Mouse (Mus musculus) lung, embryonic 15.5 days (tissue): ENCODE results near the gene Lrrc32. TPM values are rescaled to one million over a fixed set of nuclear protein-coding genes. Genes with fewer than 3 reads are reported as not detected.

Experiments used
- ATAC-seq: fragments of 200-750 bp; cut with Nextera tagmentation; 2 replicates; pipeline ENCODE4 v1.8.0; 2017; ENCODE audit warnings: moderate number of reproducible peaks, borderline replicate concordance; ENCODE audit not compliant: low FRiP score, low TSS enrichment; ENCODE audit errors: extremely low read depth
- H3K27ac ChIP-seq: fragments of 300-500 bp; sonication (generic); 2 replicates; pipeline ENCODE4 v1.5.1; 2015; ENCODE audit warnings: moderate library complexity, mild to moderate bottlenecking, inconsistent platforms
- H3K27me3 ChIP-seq: fragments of 300-500 bp; sonication (generic); 2 replicates; pipeline ENCODE4 v1.6.1; 2015; ENCODE audit warnings: inconsistent platforms
- H3K36me3 ChIP-seq: fragments of 300-500 bp; sonication (generic); 2 replicates; pipeline ENCODE4 v1.6.1; 2015; ENCODE audit warnings: inconsistent platforms
- H3K4me1 ChIP-seq: fragments of 300-500 bp; sonication (generic); 2 replicates; pipeline ENCODE4 v1.6.1; 2015; ENCODE audit warnings: inconsistent platforms
- H3K4me2 ChIP-seq: fragments of 300-500 bp; sonication (generic); 2 replicates; pipeline ENCODE4 v1.6.1; 2015; ENCODE audit warnings: inconsistent platforms, mild to moderate bottlenecking, moderate library complexity
- H3K4me3 ChIP-seq: fragments of 300-500 bp; sonication (generic); 2 replicates; pipeline ENCODE4 v1.5.1; 2015; ENCODE audit warnings: mild to moderate bottlenecking, inconsistent platforms
- H3K9ac ChIP-seq: fragments of 300-500 bp; sonication (generic); 2 replicates; pipeline ENCODE4 v1.6.1; 2015; ENCODE audit warnings: inconsistent platforms
- H3K9me3 ChIP-seq: fragments of 300-500 bp; sonication (generic); 2 replicates; pipeline ENCODE4 v1.6.1; 2016; ENCODE audit warnings: inconsistent platforms
- WGBS: fragments of 180-500 bp; shearing (Covaris S2); methylation state at CpG from one replicate; pipeline ENCODE4 v1.1.7; 2015; 5-methylcytosine and 5-hydroxymethylcytosine counted together
- polyA plus RNA-seq: library from polyadenylated mRNA; unstranded; fragments of >200 nt; fragmentation: Nextera tagmentation; extraction: Ambion mirVana; gene quantifications from 2 replicates; pipeline ENCODE4 v1.2.1, GENCODE M21; 2015

The Lrrc32 gene
- polyA plus RNA-seq, 1 experiment from 2014 or later = 5.5 TPM

DNA sequence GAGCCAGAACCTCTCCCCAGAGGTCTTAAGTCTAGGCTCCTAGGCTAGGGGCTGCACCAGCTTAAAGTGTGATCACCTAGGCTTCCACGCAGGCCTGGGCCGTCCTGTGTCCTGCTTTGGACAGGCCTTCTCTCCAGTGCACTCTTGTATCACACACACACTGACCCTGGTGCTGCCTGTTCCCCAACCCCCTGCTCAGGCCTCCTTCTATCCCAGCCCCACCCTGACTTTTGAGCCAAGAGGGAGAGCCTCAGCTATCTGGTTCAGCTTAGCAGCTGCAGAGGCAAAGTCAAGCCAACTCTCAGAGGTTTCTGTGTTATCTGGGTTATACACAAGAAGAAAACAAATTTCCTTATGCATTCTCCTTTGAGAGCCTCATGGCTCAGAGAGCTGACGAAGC lies 11.4 kb downstream of the Lrrc32 start:
- ATAC-seq = no peak
- no peak overlapping the region for H3K9ac ChIP-seq
- peaks cover 31% of the 10 kb centered on the region for H3K4me1 ChIP-seq
- no peak overlapping the region for H3K4me2 ChIP-seq
- H3K27ac ChIP-seq = no peak overlapping the region
- H3K36me3 ChIP-seq = no peaks in the 10 kb centered on the region
- H3K27me3 ChIP-seq = no peaks in the 10 kb centered on the region
- H3K9me3 ChIP-seq = no peaks in the 10 kb centered on the region
- H3K4me3 ChIP-seq = no peak overlapping the region
- 79% methylated on average over 3 of the region's 3 CpGs for whole genome bisulfite sequencing

DNA sequence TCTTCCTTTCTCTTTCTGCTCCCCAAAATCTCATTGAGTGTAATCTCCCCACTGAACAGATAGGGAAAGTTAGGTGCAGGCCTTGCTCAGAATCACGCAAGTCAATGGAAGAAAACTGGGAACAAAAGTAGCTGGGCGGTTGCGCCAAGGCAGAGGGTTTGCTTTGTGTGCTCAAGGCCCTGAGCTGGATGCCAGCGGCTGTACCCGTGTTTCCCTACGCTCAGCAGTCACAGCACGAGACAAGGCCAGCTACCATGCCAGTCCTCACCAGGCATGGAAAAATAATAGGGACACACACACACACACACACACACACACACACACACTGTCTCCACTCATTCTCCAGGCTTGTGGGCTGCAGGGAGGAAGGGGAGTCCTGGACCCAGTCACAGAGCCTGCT lies 12.0 kb downstream of the Lrrc32 start:
- ATAC-seq = no peak
- H3K4me1 ChIP-seq = peaks cover 35% of the 10 kb centered on the region

DNA sequence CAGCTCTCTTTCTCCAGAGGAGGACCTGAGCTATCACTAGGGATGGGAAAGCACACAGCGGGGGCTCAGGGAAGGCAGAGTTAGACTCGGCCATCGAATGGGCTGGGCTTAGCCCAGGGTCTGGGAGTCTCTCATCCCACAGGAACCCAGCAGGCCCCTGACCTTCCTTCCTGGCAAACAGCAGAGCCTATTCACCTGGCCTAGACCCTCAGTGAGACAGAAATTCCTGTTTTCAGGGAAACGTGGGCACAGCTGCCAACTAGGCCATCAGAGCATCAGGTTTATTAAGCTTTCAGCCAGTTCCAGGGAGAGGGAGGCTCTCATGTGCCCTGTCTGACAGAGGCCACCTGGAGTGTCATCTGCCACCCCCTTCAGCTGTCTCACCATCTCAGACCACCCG lies 13.8 kb downstream of the Lrrc32 start:
- 36% methylated on average over 5 of the region's 5 CpGs for WGBS
- H3K9me3 ChIP-seq = no peaks in the 10 kb centered on the region
- no peak overlapping the region for H3K4me3 ChIP-seq
- H3K27ac ChIP-seq = no peak overlapping the region
- H3K4me2 ChIP-seq = no peak overlapping the region
- no peak for ATAC-seq
- H3K9ac ChIP-seq = no peak overlapping the region
- H3K4me1 ChIP-seq = peaks cover 35% of the 10 kb centered on the region
- no peaks in the 10 kb centered on the region for H3K27me3 ChIP-seq
- no peaks in the 10 kb centered on the region for H3K36me3 ChIP-seq

More for the DNA sequence above, 12.0 kb downstream of the Lrrc32 start:
- Histone ChIP-seq H3K9ac (no peak overlapping the region), H3K27me3 (no peaks in the 10 kb centered on the region), H3K9me3 (no peaks in the 10 kb centered on the region), H3K27ac (no peak overlapping the region), H3K4me2 (no peak overlapping the region), H3K36me3 (no peaks in the 10 kb centered on the region), H3K4me3 (no peak overlapping the region)
- WGBS = 88% methylated on average over 7 of the region's 7 CpGs

DNA sequence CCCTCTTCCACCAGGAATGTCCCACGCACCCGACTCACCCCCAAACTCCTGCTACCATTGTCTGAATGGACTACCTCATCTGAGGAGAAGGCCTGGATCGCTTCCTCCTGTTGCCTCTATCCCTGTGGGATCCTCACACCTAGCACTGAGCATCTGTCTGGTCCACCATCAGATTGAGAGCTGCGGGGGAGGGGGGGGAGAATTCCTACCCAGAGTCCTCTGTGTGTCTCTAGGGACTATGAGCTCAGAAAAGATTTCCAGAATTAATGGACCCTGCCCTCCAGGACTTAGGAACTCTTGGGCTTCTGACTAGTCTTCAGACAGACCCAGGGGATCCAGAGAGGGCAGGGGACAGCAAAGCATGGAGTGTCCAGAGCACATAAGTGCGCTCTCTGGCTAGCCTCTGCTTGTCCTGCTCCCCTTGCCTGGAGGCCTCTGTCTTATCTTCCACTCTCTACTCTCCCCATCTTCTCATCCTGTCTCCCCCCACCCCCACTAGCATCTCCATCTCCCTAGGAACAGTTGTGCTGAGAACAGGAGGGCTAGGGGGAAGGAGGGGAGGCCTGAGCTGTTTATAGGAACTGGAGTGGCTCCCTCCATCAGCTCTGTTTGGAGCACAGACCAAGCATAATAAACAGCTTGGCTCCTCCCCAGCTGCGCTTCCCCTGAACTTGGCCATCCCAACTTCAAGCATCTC lies 15.0 kb downstream of the Lrrc32 start:
- Histone ChIP-seq H3K4me3 (no peak overlapping the region), H3K27me3 (no peaks in the 10 kb centered on the region), H3K36me3 (no peaks in the 10 kb centered on the region), H3K9ac (no peak overlapping the region), H3K9me3 (no peaks in the 10 kb centered on the region), H3K27ac (peak overlapping the region; percentile 80), H3K4me2 (no peak overlapping the region), H3K4me1 (peaks cover 35% of the 10 kb centered on the region)
- peak; percentile 82 for ATAC-seq
- 41% methylated on average over 6 of the region's 6 CpGs for WGBS

DNA sequence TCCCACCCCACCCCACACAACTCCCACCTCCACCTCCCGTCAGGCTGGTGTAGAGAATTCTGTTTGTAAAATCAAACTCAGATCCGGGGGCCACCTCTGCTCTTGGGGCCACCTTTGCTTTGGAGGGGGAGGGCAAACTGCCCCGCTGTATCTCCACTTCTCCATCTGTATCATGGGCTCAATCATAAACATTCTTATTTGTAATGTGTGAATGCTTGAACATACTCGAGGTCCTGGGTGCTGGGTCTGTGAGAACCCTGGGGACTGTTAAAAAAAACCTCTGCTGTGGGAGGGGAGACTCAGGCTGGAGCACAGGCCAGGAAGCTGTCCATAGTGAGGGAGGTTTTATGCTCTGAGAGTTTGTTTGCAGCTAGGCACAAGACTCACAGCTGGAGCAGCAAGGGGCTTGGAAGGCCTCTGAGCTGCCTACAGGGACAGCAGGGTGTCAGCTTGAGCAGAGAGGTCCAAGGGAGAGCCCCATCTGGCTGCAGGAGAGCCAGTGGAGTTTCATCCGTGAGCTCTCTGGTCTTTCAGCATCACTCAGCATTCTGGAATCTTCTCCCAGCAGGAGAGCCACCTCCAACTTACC lies 15.7 kb downstream of the Lrrc32 start:
- H3K27me3 ChIP-seq = no peaks in the 10 kb centered on the region
- no peak overlapping the region for H3K4me2 ChIP-seq
- H3K4me3 ChIP-seq = no peak overlapping the region
- H3K9me3 ChIP-seq = no peaks in the 10 kb centered on the region
- 21% methylated on average over 5 of the region's 5 CpGs for WGBS
- H3K27ac ChIP-seq = peak overlapping the region; percentile 80
- H3K9ac ChIP-seq = no peak overlapping the region
- no peaks in the 10 kb centered on the region for H3K36me3 ChIP-seq
- H3K4me1 ChIP-seq = peaks cover 29% of the 10 kb centered on the region
- peak; percentile 71 for ATAC-seq

DNA sequence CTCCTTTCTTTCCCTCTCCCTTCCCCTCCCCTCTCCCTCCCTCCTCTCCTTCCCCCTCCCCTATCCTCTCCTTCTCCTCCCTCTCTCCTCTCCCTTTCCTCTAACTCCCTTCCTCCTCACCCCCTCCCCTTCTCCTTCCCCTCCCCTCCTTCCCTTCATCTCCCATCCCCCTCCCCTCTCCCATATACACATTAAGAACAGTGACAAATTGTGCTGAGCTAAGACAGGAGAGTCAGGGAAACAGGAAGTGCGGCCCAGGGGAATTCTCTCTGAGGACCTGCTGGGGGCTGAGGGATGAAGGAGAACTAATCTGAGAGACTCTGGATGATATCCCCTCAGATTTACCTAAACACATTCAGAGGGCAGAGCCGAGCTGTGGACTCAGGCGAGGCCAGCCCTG lies 16.6 kb downstream of the Lrrc32 start:
- ATAC-seq = no peak
- no peaks in the 10 kb centered on the region for H3K36me3 ChIP-seq
- 27% methylated on average over 3 of the region's 3 CpGs for WGBS

DNA sequence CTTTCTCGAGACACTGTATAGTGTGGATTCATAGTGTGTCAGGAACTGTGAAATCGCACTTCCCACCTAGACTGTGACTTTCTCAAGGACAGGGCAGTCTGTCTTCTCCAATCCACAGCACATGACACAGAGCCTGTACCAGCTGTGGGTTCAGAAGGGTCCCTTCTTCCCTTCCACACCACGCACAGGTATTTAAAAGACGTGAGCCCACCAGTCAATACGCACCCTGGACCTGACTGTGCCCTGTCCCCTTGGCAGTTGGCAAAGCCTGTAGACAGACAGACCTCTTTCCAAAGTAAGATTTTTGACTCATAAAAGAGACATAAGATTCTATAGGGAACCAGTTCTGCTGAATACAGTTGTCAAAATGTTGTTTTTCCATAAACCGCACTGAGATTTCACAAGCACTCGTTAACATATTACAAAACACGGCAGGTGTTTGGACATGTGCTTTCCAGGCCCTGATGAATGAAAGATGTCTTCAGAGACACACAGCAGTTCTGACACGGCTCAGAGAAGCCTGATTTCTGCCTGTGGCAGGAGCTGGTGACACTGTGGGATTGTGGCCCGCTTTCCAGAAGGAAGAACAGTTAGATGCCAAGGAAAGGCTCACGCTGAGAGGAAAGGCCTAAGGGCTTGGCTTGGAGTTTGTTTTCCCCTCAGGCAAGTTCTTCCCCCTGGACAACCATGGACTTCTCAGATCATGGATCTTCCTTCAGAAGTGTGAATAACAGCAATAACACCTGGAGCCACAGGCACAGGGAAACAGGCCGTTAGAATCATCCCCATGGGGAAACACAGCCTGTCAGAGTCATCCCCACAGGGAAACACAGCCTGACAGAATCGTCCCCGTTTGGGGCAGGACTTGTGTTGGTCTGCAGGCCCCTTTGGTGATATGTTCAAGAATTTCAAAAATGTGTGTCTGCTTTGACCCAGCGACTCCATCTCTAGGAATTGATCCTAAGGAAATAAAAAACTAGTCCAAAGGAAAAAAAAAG lies 22.2 kb downstream of the Lrrc32 start:
- H3K27ac ChIP-seq = peak overlapping the region; percentile 57
- H3K4me2 ChIP-seq = no peak overlapping the region
- H3K9ac ChIP-seq = no peak overlapping the region
- H3K27me3 ChIP-seq = no peaks in the 10 kb centered on the region
- no peak for ATAC-seq
- no peaks in the 10 kb centered on the region for H3K9me3 ChIP-seq
- WGBS = 52% methylated on average over 15 of the region's 15 CpGs
- peaks cover 17% of the 10 kb centered on the region for H3K4me1 ChIP-seq
- H3K4me3 ChIP-seq = no peak overlapping the region
- no peaks in the 10 kb centered on the region for H3K36me3 ChIP-seq

More for the DNA sequence above, 16.6 kb downstream of the Lrrc32 start:
- H3K4me3 ChIP-seq = no peak overlapping the region
- peaks cover 27% of the 10 kb centered on the region for H3K4me1 ChIP-seq
- no peak overlapping the region for H3K9ac ChIP-seq
- 0 out of 2 replicates have a peak overlapping the region, but pooled peaks have one; percentile 6 for H3K27ac ChIP-seq
- no peak overlapping the region for H3K4me2 ChIP-seq
- H3K9me3 ChIP-seq = no peaks in the 10 kb centered on the region
- H3K27me3 ChIP-seq = no peaks in the 10 kb centered on the region

DNA sequence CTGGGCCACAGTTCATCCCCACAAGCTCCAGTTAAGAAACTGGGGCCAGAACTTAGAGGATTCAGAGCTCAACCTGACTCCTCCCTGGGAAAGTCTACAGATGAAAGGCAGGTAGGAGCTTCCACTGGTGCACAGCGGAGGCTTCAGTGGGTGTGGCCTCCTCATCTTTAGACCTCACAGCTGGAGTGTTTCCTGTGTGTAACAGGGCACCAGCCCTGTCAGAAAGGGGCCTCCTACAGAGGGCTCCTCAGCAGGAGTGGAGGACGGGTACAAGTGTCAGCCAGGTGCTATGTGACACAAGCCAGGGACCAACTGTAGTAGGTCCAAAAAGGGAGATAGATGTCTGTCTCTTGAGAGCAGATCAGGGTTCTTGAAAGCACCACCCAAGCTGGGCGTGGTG lies 24.2 kb downstream of the Lrrc32 start:
- no peak overlapping the region for H3K27ac ChIP-seq
- no peak overlapping the region for H3K4me2 ChIP-seq
- 0 out of 2 replicates have a peak, but pooled peaks have one; percentile 46 for ATAC-seq
- no peak overlapping the region for H3K4me3 ChIP-seq
- no peaks in the 10 kb centered on the region for H3K9me3 ChIP-seq
- no peaks in the 10 kb centered on the region for H3K36me3 ChIP-seq
- no peak overlapping the region for H3K9ac ChIP-seq
- no peaks in the 10 kb centered on the region for H3K27me3 ChIP-seq
- H3K4me1 ChIP-seq = peaks cover 17% of the 10 kb centered on the region
- WGBS = 67% methylated on average over 3 of the region's 3 CpGs

DNA sequence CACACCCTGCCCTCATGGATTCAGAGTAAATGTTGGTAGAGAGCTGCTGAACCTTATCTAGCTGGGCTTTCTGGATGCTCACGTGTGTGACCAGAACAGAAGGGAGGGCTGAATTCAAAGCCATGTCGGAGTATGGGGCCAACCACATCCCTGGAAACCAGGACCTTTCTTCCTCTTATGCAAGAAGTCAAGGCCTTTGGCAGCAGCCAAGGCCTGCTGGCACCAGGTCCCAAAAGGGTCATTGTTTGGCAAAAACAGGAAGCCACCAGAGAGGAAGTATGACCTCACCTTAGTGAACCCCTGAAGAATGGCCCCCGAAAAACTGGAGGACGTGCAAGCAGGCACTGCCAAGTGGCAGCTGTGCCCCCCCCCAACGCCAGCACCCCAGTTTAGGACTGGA lies 33.5 kb downstream of the Lrrc32 start:
- ATAC-seq = no peak
- peaks cover 41% of the 10 kb centered on the region for H3K4me1 ChIP-seq

DNA sequence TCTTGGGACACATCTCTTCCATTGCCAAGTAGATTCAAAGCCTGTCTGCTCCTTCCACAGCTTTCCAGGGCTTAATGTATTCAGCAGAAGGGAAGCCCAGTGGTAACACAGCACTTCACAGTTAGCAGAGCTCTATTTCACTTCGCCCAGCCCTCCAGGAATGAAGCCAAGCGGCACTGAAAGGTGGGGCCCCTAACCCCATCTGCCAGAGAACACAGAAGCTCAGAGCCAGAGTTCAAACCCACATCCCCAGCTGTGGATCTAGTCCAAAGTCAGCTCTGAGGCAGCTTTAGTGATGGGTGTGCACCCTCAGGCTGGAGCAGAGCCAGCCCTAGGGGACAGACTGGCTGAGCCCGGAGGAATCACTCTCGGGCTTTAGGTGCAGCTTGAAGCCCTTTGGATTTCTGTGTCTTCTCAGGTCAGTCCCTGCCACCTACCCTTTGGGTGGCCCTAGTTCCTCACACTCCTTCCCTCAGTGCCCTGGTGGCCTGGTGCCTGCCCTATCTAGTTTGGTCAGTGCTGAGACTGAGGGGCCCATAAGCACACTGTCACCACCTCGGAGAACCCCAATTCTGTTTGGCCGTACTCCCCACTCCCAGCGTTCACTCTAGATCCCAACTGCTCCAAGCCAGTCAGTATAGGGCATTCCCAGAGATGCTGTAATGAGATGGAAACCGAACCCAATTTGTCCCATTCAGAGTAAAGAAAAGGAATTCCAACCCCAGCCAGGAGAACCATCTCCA lies 34.2 kb downstream of the Lrrc32 start:
- Histone ChIP-seq H3K9ac (no peak overlapping the region), H3K27ac (peak overlapping the region; percentile 84), H3K9me3 (no peaks in the 10 kb centered on the region), H3K36me3 (no peaks in the 10 kb centered on the region), H3K4me1 (peaks cover 41% of the 10 kb centered on the region), H3K4me2 (no peak overlapping the region), H3K4me3 (no peak overlapping the region), H3K27me3 (no peaks in the 10 kb centered on the region)
- 56% methylated on average over 8 of the region's 8 CpGs for WGBS
- ATAC-seq = peak; percentile 50

More for the DNA sequence above, 33.5 kb downstream of the Lrrc32 start:
- no peaks in the 10 kb centered on the region for H3K36me3 ChIP-seq
- H3K4me2 ChIP-seq = no peak overlapping the region
- H3K4me3 ChIP-seq = no peak overlapping the region
- WGBS = 66% methylated on average over 5 of the region's 5 CpGs
- H3K27me3 ChIP-seq = no peaks in the 10 kb centered on the region
- no peak overlapping the region for H3K9ac ChIP-seq
- H3K9me3 ChIP-seq = no peaks in the 10 kb centered on the region
- H3K27ac ChIP-seq = peak overlapping the region; percentile 84

DNA sequence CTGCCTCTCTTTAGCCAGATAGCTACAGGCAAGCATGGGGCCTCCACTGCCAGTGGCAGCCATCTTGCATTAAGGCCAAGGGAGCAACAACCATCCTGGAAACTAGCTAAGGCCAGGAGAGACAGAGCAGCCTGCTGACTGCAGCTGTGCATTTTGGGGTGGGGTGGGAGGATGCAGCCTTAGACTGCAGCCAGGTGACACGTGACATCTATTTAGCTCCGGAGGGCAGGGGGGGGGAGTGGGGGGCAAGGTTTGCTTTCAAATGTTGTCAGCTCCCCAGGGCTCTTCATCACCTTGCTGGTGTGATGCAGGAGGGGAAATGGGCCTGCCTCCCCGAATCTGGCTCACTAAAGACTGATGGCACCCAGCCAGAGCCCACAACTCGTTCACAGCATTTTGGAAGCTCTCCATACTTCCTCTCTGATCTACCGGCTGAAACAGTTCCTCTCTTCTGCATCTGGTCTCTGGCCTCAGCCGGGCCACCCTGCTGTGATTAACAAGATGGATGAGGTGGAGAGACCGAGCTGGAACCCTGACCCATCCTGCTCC lies 34.8 kb downstream of the Lrrc32 start:
- peaks cover 46% of the 10 kb centered on the region for H3K4me1 ChIP-seq
- H3K36me3 ChIP-seq = no peaks in the 10 kb centered on the region
- no peaks in the 10 kb centered on the region for H3K27me3 ChIP-seq
- H3K9ac ChIP-seq = no peak overlapping the region
- H3K4me3 ChIP-seq = no peak overlapping the region
- peak; percentile 80 for ATAC-seq
- peak overlapping the region; percentile 84 for H3K27ac ChIP-seq
- H3K9me3 ChIP-seq = no peaks in the 10 kb centered on the region
- 3% methylated on average over 7 of the region's 7 CpGs for WGBS
- H3K4me2 ChIP-seq = 0 out of 2 replicates have a peak overlapping the region, but pooled peaks have one; percentile 16
